Mouse (Mus musculus) adrenal gland (tissue): ENCODE data around the gene Syce2.

Source experiments
- intact Hi-C: fragments of 180-260 bp; cut with DNase I; formaldehyde crosslinking; loops from one replicate; pipeline ENCODE4 v1.15.1; 2025
- microRNA-seq, 2 experiments: library from miRNA; unstranded; fragments of <30 nt; microRNA quantifications; one replicate each; pipeline ENCODE4; 2019

Gene Syce2

GRCm38 (mm10) chr8:84925557-84925956, 53.6 kb downstream of the Syce2 start:
- intact Hi-C loops: loop anchor here (5.0 kb wide), 1 partner anchor 72 kb away; no protein-coding TSS in a partner anchor

- intact Hi-C loops: loop anchor here (5.0 kb wide), 1 partner anchor 70 kb away; no protein-coding TSS in a partner anchor
These were observed 55.6 kb downstream of the Syce2 start for GRCm38 (mm10) chr8:84927513-84927912.

- intact Hi-C loops: loop anchor here (5.0 kb wide), 1 partner anchor 69 kb away; no protein-coding TSS in a partner anchor
These were observed 56.8 kb downstream of the Syce2 start for GRCm38 (mm10) chr8:84928456-84929306.

- intact Hi-C loops: no loop called here
These were observed 58.7 kb downstream of the Syce2 start for GRCm38 (mm10) chr8:84930582-84930981.

- intact Hi-C loops: no loop called here
These were observed 62.1 kb downstream of the Syce2 start for GRCm38 (mm10) chr8:84933767-84934559.

- intact Hi-C loops: no loop called here
These were observed 62.9 kb downstream of the Syce2 start for GRCm38 (mm10) chr8:84934860-84935259.

GRCm38 (mm10) chr8:84935489-84935888, 63.6 kb downstream of the Syce2 start:
- intact Hi-C loops: no loop called here

GRCm38 (mm10) chr8:84936041-84936961, 64.4 kb downstream of the Syce2 start:
- intact Hi-C loops: no loop called here

GRCm38 (mm10) chr8:84936962-84937546, 65.1 kb downstream of the Syce2 start, which contains the start of gene Mast1:
Gene Mast1 (minus strand): TSS chr8:84937359.
- intact Hi-C loops: no loop called here

Small RNA genes lying within 50 kb of the gene (microRNA-seq; reads per million reads assigned to microRNA genes)
- gene Gm24197 (0 reads per million in 2 experiments), gene Mir7069 (3.7 to 5.2 reads per million in 2 experiments)
